Mouse (Mus musculus) midbrain, embryonic 14.5 days (tissue): ENCODE results near the gene Apbb2. TPM values are rescaled to one million over a fixed set of nuclear protein-coding genes. Genes with fewer than 3 reads are reported as not detected.
A peak's percentile ranks its signal among the peaks of the same experiment; 100 is the strongest.
"Not testable (repeated sequence)": the region's sequence is repeated elsewhere in the genome, so short reads cannot be mapped to it uniquely, and the experiment has no call there.

Experiments
- ATAC-seq: fragments of 200-750 bp; cut with Nextera tagmentation; 2 replicates; pipeline ENCODE4 v1.8.0; 2017; ENCODE audit warnings: moderate number of reproducible peaks, moderate library complexity; ENCODE audit not compliant: low FRiP score, low TSS enrichment
- DNase-seq: peaks from one replicate; pipeline ENCODE4 v3.0.0-alpha.2; 2015
- H3K27ac ChIP-seq: fragments of 300-500 bp; sonication (generic); replicated peaks from 2 replicates; pipeline ENCODE4 v1.5.1; 2014; ENCODE audit warnings: mild to moderate bottlenecking, low read depth, low read length, moderate library complexity
- H3K27me3 ChIP-seq: fragments of 300-500 bp; sonication (generic); 2 replicates; pipeline ENCODE4 v1.6.1; 2014; ENCODE audit warnings: low read length, control low read depth, mixed read lengths; ENCODE audit not compliant: control insufficient read depth, insufficient read depth
- H3K36me3 ChIP-seq: fragments of 300-500 bp; sonication (generic); 2 replicates; pipeline ENCODE4 v1.6.1; 2014; ENCODE audit warnings: low read length, control low read depth; ENCODE audit not compliant: control insufficient read depth, insufficient read depth
- H3K4me1 ChIP-seq: fragments of 300-500 bp; sonication (generic); 2 replicates; pipeline ENCODE4 v1.6.1; 2014; ENCODE audit warnings: mild to moderate bottlenecking, antibody characterized with exemption, low read length, control low read depth; ENCODE audit not compliant: control insufficient read depth, insufficient read depth
- H3K4me2 ChIP-seq: fragments of 300-500 bp; sonication (generic); 2 replicates; pipeline ENCODE4 v1.6.1; 2014; ENCODE audit warnings: mild to moderate bottlenecking, low read length, moderate library complexity
- H3K4me3 ChIP-seq: fragments of 300-500 bp; sonication (generic); replicated peaks from 2 replicates; pipeline ENCODE4 v1.5.1; 2014; ENCODE audit warnings: low read depth, low read length
- H3K9ac ChIP-seq: fragments of 300-500 bp; sonication (generic); replicated peaks from 2 replicates; pipeline ENCODE4 v1.6.1; 2014; ENCODE audit warnings: mild to moderate bottlenecking, low read length, moderate library complexity
- H3K9me3 ChIP-seq: fragments of 300-500 bp; sonication (generic); 2 replicates; pipeline ENCODE4 v1.6.1; 2016; ENCODE audit warnings: low read length, control low read depth, mixed read lengths; ENCODE audit not compliant: control insufficient read depth
- WGBS: fragments of 180-500 bp; shearing (Covaris S2); extraction: QIAGEN DNeasy Blood & Tissue Kit; methylation state at CpG from one replicate; pipeline ENCODE4 v1.1.7; 2014; 5-methylcytosine and 5-hydroxymethylcytosine counted together
- polyA plus RNA-seq: library from polyadenylated mRNA; unstranded; fragments of >200 nt; fragmentation: Nextera tagmentation; extraction: Ambion mirVana; gene quantifications from 2 replicates; pipeline ENCODE4 v1.2.1, GENCODE M21; 2014

The Apbb2 gene
- polyA plus RNA-seq, 1 experiment from 2014 or later: 116 TPM

- H3K4me1 ChIP-seq, H3K27ac ChIP-seq, H3K9me3 ChIP-seq, DNase-seq, H3K27me3 ChIP-seq, H3K36me3 ChIP-seq: not testable (repeated sequence)
- Histone ChIP-seq H3K9ac (peak overlapping the region; percentile 80), H3K4me3 (peak overlapping the region; percentile 57), H3K4me2 (peak overlapping the region; percentile 90)
- WGBS: 7% methylated on average over 5 of the region's 5 CpGs
- peak; percentile 37; the same call in 1 of the 2 replicates for ATAC-seq
Measured at GRCm38 (mm10) chr5:66259431-66259755, 359.2 kb downstream of the Apbb2 start.

- no peak overlapping the region for H3K4me3 ChIP-seq
- 69% methylated on average over 2 of the region's 2 CpGs for whole genome bisulfite sequencing
- no peaks in the 10 kb centered on the region for H3K9me3 ChIP-seq
- no peak overlapping the region; the same call in 1 of the 2 replicates for H3K4me2 ChIP-seq
- peaks cover 4% of the 10 kb centered on the region; the same call in 1 of the 2 replicates for H3K4me1 ChIP-seq
- no peaks in the 10 kb centered on the region for H3K36me3 ChIP-seq
- H3K9ac ChIP-seq: no peak overlapping the region
- DNase-seq: no peak
- H3K27ac ChIP-seq: no peak overlapping the region
- no peaks in the 10 kb centered on the region; the same call in 1 of the 2 replicates for H3K27me3 ChIP-seq
- no peak for ATAC-seq
Measured at GRCm38 (mm10) chr5:66259000-66259399, 359.6 kb downstream of the Apbb2 start.

GRCm38 (mm10) chr5:66255044-66255443, 363.5 kb downstream of the Apbb2 start:
- 87% methylated on average over 10 of the region's 10 CpGs for WGBS
- Histone ChIP-seq H3K9ac (no peak overlapping the region), H3K27ac (no peak overlapping the region), H3K4me3 (no peak overlapping the region), H3K4me1 (peaks cover 4% of the 10 kb centered on the region; the same call in 1 of the 2 replicates), H3K36me3 (no peaks in the 10 kb centered on the region), H3K9me3 (no peaks in the 10 kb centered on the region), H3K27me3 (no peaks in the 10 kb centered on the region), H3K4me2 (no peak overlapping the region)
- DNase-seq (no peak), ATAC-seq (no peak)

- H3K36me3 ChIP-seq: no peaks in the 10 kb centered on the region
- 59% methylated on average over 5 of the region's 5 CpGs for WGBS
- peak; percentile 68 for DNase-seq
- no peak overlapping the region for H3K4me3 ChIP-seq
- no peak overlapping the region for H3K9ac ChIP-seq
- ATAC-seq: no peak
- no peaks in the 10 kb centered on the region for H3K9me3 ChIP-seq
- no peak overlapping the region for H3K4me2 ChIP-seq
- no peaks in the 10 kb centered on the region for H3K4me1 ChIP-seq
- no peaks in the 10 kb centered on the region for H3K27me3 ChIP-seq
- no peak overlapping the region for H3K27ac ChIP-seq
Measured at GRCm38 (mm10) chr5:66253219-66253618, 365.4 kb downstream of the Apbb2 start.

Other genes starting within 250 kb of the Apbb2 start
- 1,445 and 1,876 TPM in 2 replicates for gene Uchl1, start 57.3 kb upstream of the Apbb2 start, polyA plus RNA-seq
- 53.6 and 56.5 TPM in 2 replicates for gene Limch1, start 127.0 kb upstream of the Apbb2 start, polyA plus RNA-seq